Mouse (Mus musculus): Measurements from ENCODE around the gene Ccr7. TPM values are rescaled to one million over a fixed set of nuclear protein-coding genes. Genes with fewer than 3 reads are reported as not detected.

Gene Ccr7
- polyA plus RNA-seq, 1 experiment from 2014 or later, result not detected

GRCm38 (mm10) chr11:99124635-99125029 is 30.2 kb downstream of the Ccr7 start:
- Histone ChIP-seq H3K4me1 (ENCODE audit: control insufficient read depth, insufficient read depth, low read length) (peaks cover 4% of the 10 kb centered on the region; the same call in 1 of the 2 replicates), H3K9ac (replicated peaks; ENCODE audit: low read depth, low read length) (no peak overlapping the region), H3K27me3 (ENCODE audit: control insufficient read depth, insufficient read depth, low read length) (no peaks in the 10 kb centered on the region), H3K27ac (ENCODE audit: low read depth, low read length) (no peak overlapping the region), H3K9me3 (ENCODE audit: control insufficient read depth, low read length) (no peaks in the 10 kb centered on the region), H3K36me3 (ENCODE audit: control insufficient read depth, insufficient read depth, low read length) (no peaks in the 10 kb centered on the region), H3K4me2 (ENCODE audit: low read depth, low read length) (no peak overlapping the region), H3K4me3 (ENCODE audit: low read depth, low read length) (no peak overlapping the region)
- ATAC-seq (ENCODE audit: low read depth), result no peak
- WGBS, result 51% methylated on average over 10 of the region's 10 CpGs

GRCm38 (mm10) chr11:99123977-99124634 is 30.8 kb downstream of the Ccr7 start:
- no peak overlapping the region for H3K9ac ChIP-seq (replicated peaks; ENCODE audit: low read depth, low read length)
- no peak overlapping the region for H3K4me2 ChIP-seq (ENCODE audit: low read depth, low read length)
- H3K27ac ChIP-seq (ENCODE audit: low read depth, low read length), result no peak overlapping the region
- no peak overlapping the region for H3K4me3 ChIP-seq (ENCODE audit: low read depth, low read length)
- H3K27me3 ChIP-seq (ENCODE audit: control insufficient read depth, insufficient read depth, low read length), result no peaks in the 10 kb centered on the region
- no peaks in the 10 kb centered on the region for H3K36me3 ChIP-seq (ENCODE audit: control insufficient read depth, insufficient read depth, low read length)
- WGBS, result 56% methylated on average over 15 of the region's 15 CpGs
- H3K4me1 ChIP-seq (ENCODE audit: control insufficient read depth, insufficient read depth, low read length), result peaks cover 4% of the 10 kb centered on the region; the same call in 1 of the 2 replicates
- no peak for ATAC-seq (ENCODE audit: low read depth)
- no peaks in the 10 kb centered on the region for H3K9me3 ChIP-seq (ENCODE audit: control insufficient read depth, low read length)

GRCm38 (mm10) chr11:99122703-99123102 is 32.2 kb downstream of the Ccr7 start:
- Histone ChIP-seq H3K9me3 (ENCODE audit: control insufficient read depth, low read length) (no peaks in the 10 kb centered on the region), H3K4me3 (ENCODE audit: low read depth, low read length) (no peak overlapping the region), H3K4me1 (ENCODE audit: control insufficient read depth, insufficient read depth, low read length) (peaks cover 4% of the 10 kb centered on the region; the same call in 1 of the 2 replicates), H3K27ac (ENCODE audit: low read depth, low read length) (no peak overlapping the region), H3K9ac (replicated peaks; ENCODE audit: low read depth, low read length) (no peak overlapping the region), H3K36me3 (ENCODE audit: control insufficient read depth, insufficient read depth, low read length) (no peaks in the 10 kb centered on the region), H3K4me2 (ENCODE audit: low read depth, low read length) (no peak overlapping the region), H3K27me3 (ENCODE audit: control insufficient read depth, insufficient read depth, low read length) (no peaks in the 10 kb centered on the region)
- no peak for ATAC-seq (ENCODE audit: low read depth)
- WGBS, result 28% methylated on average over 3 of the region's 3 CpGs

GRCm38 (mm10) chr11:99121218-99121631 is 33.7 kb downstream of the Ccr7 start:
- H3K27ac ChIP-seq (ENCODE audit: low read depth, low read length), result no peak overlapping the region
- H3K9ac ChIP-seq (replicated peaks; ENCODE audit: low read depth, low read length), result no peak overlapping the region
- no peaks in the 10 kb centered on the region for H3K27me3 ChIP-seq (ENCODE audit: control insufficient read depth, insufficient read depth, low read length)
- no peaks in the 10 kb centered on the region for H3K36me3 ChIP-seq (ENCODE audit: control insufficient read depth, insufficient read depth, low read length)
- no peaks in the 10 kb centered on the region for H3K9me3 ChIP-seq (ENCODE audit: control insufficient read depth, low read length)
- peaks cover 4% of the 10 kb centered on the region; the same call in 1 of the 2 replicates for H3K4me1 ChIP-seq (ENCODE audit: control insufficient read depth, insufficient read depth, low read length)
- no peak for ATAC-seq (ENCODE audit: low read depth)
- no peak overlapping the region for H3K4me2 ChIP-seq (ENCODE audit: low read depth, low read length)
- 50% methylated on average over 14 of the region's 14 CpGs for WGBS
- no peak overlapping the region for H3K4me3 ChIP-seq (ENCODE audit: low read depth, low read length)

- ATAC-seq (ENCODE audit: low read depth), result no peak
- 48% methylated on average over 20 of the region's 20 CpGs for WGBS
- no peak overlapping the region for H3K4me3 ChIP-seq (ENCODE audit: low read depth, low read length)
- no peak overlapping the region for H3K4me2 ChIP-seq (ENCODE audit: low read depth, low read length)
- no peaks in the 10 kb centered on the region for H3K9me3 ChIP-seq (ENCODE audit: control insufficient read depth, low read length)
- no peaks in the 10 kb centered on the region for H3K27me3 ChIP-seq (ENCODE audit: control insufficient read depth, insufficient read depth, low read length)
- H3K27ac ChIP-seq (ENCODE audit: low read depth, low read length), result 0 out of 2 replicates have a peak overlapping the region, but pooled peaks have one; percentile 0
- no peak overlapping the region for H3K9ac ChIP-seq (replicated peaks; ENCODE audit: low read depth, low read length)
- peaks cover 4% of the 10 kb centered on the region; the same call in 1 of the 2 replicates for H3K4me1 ChIP-seq (ENCODE audit: control insufficient read depth, insufficient read depth, low read length)
- H3K36me3 ChIP-seq (ENCODE audit: control insufficient read depth, insufficient read depth, low read length), result no peaks in the 10 kb centered on the region
Measured at GRCm38 (mm10) chr11:99120524-99121217, 34.2 kb downstream of the Ccr7 start.

- H3K36me3 ChIP-seq (ENCODE audit: control insufficient read depth, insufficient read depth, low read length), result no peaks in the 10 kb centered on the region
- no peak overlapping the region for H3K4me3 ChIP-seq (ENCODE audit: low read depth, low read length)
- H3K9ac ChIP-seq (replicated peaks; ENCODE audit: low read depth, low read length), result no peak overlapping the region
- H3K27me3 ChIP-seq (ENCODE audit: control insufficient read depth, insufficient read depth, low read length), result no peaks in the 10 kb centered on the region
- 82% methylated on average over 7 of the region's 7 CpGs for WGBS
- H3K9me3 ChIP-seq (ENCODE audit: control insufficient read depth, low read length), result no peaks in the 10 kb centered on the region
- H3K4me2 ChIP-seq (ENCODE audit: low read depth, low read length), result no peak overlapping the region
- no peak for ATAC-seq (ENCODE audit: low read depth)
- H3K27ac ChIP-seq (ENCODE audit: low read depth, low read length), result no peak overlapping the region
- H3K4me1 ChIP-seq (ENCODE audit: control insufficient read depth, insufficient read depth, low read length), result peaks cover 4% of the 10 kb centered on the region; the same call in 1 of the 2 replicates
Measured at GRCm38 (mm10) chr11:99118963-99119362, 35.9 kb downstream of the Ccr7 start.

GRCm38 (mm10) chr11:99118420-99118819 is 36.5 kb downstream of the Ccr7 start:
- H3K4me1 ChIP-seq (ENCODE audit: control insufficient read depth, insufficient read depth, low read length), result peaks cover 4% of the 10 kb centered on the region; the same call in 1 of the 2 replicates
- H3K4me2 ChIP-seq (ENCODE audit: low read depth, low read length), result no peak overlapping the region
- H3K27me3 ChIP-seq (ENCODE audit: control insufficient read depth, insufficient read depth, low read length), result no peaks in the 10 kb centered on the region
- 97% methylated on average over 1 of the region's 1 CpGs for WGBS
- no peak overlapping the region for H3K9ac ChIP-seq (replicated peaks; ENCODE audit: low read depth, low read length)
- no peaks in the 10 kb centered on the region for H3K9me3 ChIP-seq (ENCODE audit: control insufficient read depth, low read length)
- no peaks in the 10 kb centered on the region for H3K36me3 ChIP-seq (ENCODE audit: control insufficient read depth, insufficient read depth, low read length)
- no peak for ATAC-seq (ENCODE audit: low read depth)
- H3K4me3 ChIP-seq (ENCODE audit: low read depth, low read length), result no peak overlapping the region
- no peak overlapping the region for H3K27ac ChIP-seq (ENCODE audit: low read depth, low read length)

GRCm38 (mm10) chr11:99117907-99118306 is 37.0 kb downstream of the Ccr7 start:
- no peaks in the 10 kb centered on the region for H3K9me3 ChIP-seq (ENCODE audit: control insufficient read depth, low read length)
- no peak overlapping the region for H3K27ac ChIP-seq (ENCODE audit: low read depth, low read length)
- no peak overlapping the region for H3K4me2 ChIP-seq (ENCODE audit: low read depth, low read length)
- peaks cover 5% of the 10 kb centered on the region; the same call in 1 of the 2 replicates for H3K4me1 ChIP-seq (ENCODE audit: control insufficient read depth, insufficient read depth, low read length)
- no peaks in the 10 kb centered on the region for H3K36me3 ChIP-seq (ENCODE audit: control insufficient read depth, insufficient read depth, low read length)
- no peak overlapping the region for H3K9ac ChIP-seq (replicated peaks; ENCODE audit: low read depth, low read length)
- no peak for ATAC-seq (ENCODE audit: low read depth)
- no peak overlapping the region for H3K4me3 ChIP-seq (ENCODE audit: low read depth, low read length)
- 74% methylated on average over 7 of the region's 7 CpGs for WGBS
- H3K27me3 ChIP-seq (ENCODE audit: control insufficient read depth, insufficient read depth, low read length), result no peaks in the 10 kb centered on the region

- no peaks in the 10 kb centered on the region for H3K36me3 ChIP-seq (ENCODE audit: control insufficient read depth, insufficient read depth, low read length)
- H3K27me3 ChIP-seq (ENCODE audit: control insufficient read depth, insufficient read depth, low read length), result no peaks in the 10 kb centered on the region
- ATAC-seq (ENCODE audit: low read depth), result no peak
- H3K4me3 ChIP-seq (ENCODE audit: low read depth, low read length), result no peak overlapping the region
- no peak overlapping the region for H3K27ac ChIP-seq (ENCODE audit: low read depth, low read length)
- H3K9ac ChIP-seq (replicated peaks; ENCODE audit: low read depth, low read length), result no peak overlapping the region
- peaks cover 6% of the 10 kb centered on the region; the same call in 1 of the 2 replicates for H3K4me1 ChIP-seq (ENCODE audit: control insufficient read depth, insufficient read depth, low read length)
- 80% methylated on average over 6 of the region's 6 CpGs for WGBS
- H3K9me3 ChIP-seq (ENCODE audit: control insufficient read depth, low read length), result no peaks in the 10 kb centered on the region
- H3K4me2 ChIP-seq (ENCODE audit: low read depth, low read length), result no peak overlapping the region
Measured at GRCm38 (mm10) chr11:99115940-99116339, 38.9 kb downstream of the Ccr7 start.
